Mouse (Mus musculus): ENCODE measurements around the gene Gsg1l.
A peak's percentile ranks its signal among the peaks of the same experiment; 100 is the strongest.

Gene Gsg1l

GRCm38 (mm10) chr7:126082286-126082741 is at the start of gene Gsg1l:
Gsg1l (minus strand) TSS chr7:126082411.
- DNase-seq (ENCODE audit: low read depth): no peak

GRCm38 (mm10) chr7:126127673-126128072 is 45.5 kb upstream of the Gsg1l start:
- no peak for DNase-seq (ENCODE audit: low read depth)

- peak; percentile 30 for DNase-seq (ENCODE audit: low read depth)
Observed at GRCm38 (mm10) chr7:126126502-126126901, 44.3 kb upstream of the Gsg1l start.

- no peak for DNase-seq (ENCODE audit: low read depth)
Observed at GRCm38 (mm10) chr7:126121533-126121932, 39.3 kb upstream of the Gsg1l start.

GRCm38 (mm10) chr7:126119819-126120218 is 37.6 kb upstream of the Gsg1l start:
- DNase-seq (ENCODE audit: low read depth): no peak

GRCm38 (mm10) chr7:126113263-126113662 is 31.1 kb upstream of the Gsg1l start:
- DNase-seq (ENCODE audit: low read depth): no peak

- no peak for DNase-seq (ENCODE audit: low read depth)
Observed at GRCm38 (mm10) chr7:126111230-126111629, 29.0 kb upstream of the Gsg1l start.

GRCm38 (mm10) chr7:126109898-126110297 is 27.7 kb upstream of the Gsg1l start:
- no peak for DNase-seq (ENCODE audit: low read depth)

GRCm38 (mm10) chr7:126100440-126100839 is 18.2 kb upstream of the Gsg1l start:
- no peak for DNase-seq (ENCODE audit: low read depth)

- no peak for DNase-seq (ENCODE audit: low read depth)
Observed at GRCm38 (mm10) chr7:126099835-126100234, 17.6 kb upstream of the Gsg1l start.

- no peak for DNase-seq (ENCODE audit: low read depth)
Observed at GRCm38 (mm10) chr7:126099163-126099775, 17.1 kb upstream of the Gsg1l start.

- DNase-seq (ENCODE audit: low read depth): no peak
Observed at GRCm38 (mm10) chr7:126097219-126097915, 15.2 kb upstream of the Gsg1l start.

- no peak for DNase-seq (ENCODE audit: low read depth)
Observed at GRCm38 (mm10) chr7:126096596-126096995, 14.4 kb upstream of the Gsg1l start.

- no peak for DNase-seq (ENCODE audit: low read depth)
Observed at GRCm38 (mm10) chr7:126094738-126095137, 12.5 kb upstream of the Gsg1l start.

GRCm38 (mm10) chr7:126093162-126093561 is 11.0 kb upstream of the Gsg1l start:
- no peak for DNase-seq (ENCODE audit: low read depth)

GRCm38 (mm10) chr7:126089782-126090181 is 7.6 kb upstream of the Gsg1l start:
- peak; percentile 53 for DNase-seq (ENCODE audit: low read depth)

- DNase-seq (ENCODE audit: low read depth): no peak
Observed at GRCm38 (mm10) chr7:126088155-126088554, 5.9 kb upstream of the Gsg1l start.

- DNase-seq (ENCODE audit: low read depth): no peak
Observed at GRCm38 (mm10) chr7:126087602-126088001, 5.4 kb upstream of the Gsg1l start.

- DNase-seq (ENCODE audit: low read depth): no peak
Observed at GRCm38 (mm10) chr7:126086321-126086741, 4.1 kb upstream of the Gsg1l start.

- no peak for DNase-seq (ENCODE audit: low read depth)
Observed at GRCm38 (mm10) chr7:126085154-126085553, 2.9 kb upstream of the Gsg1l start.

GRCm38 (mm10) chr7:126083980-126084348 is 1.8 kb upstream of the Gsg1l start:
- no peak for DNase-seq (ENCODE audit: low read depth)

- no peak for DNase-seq (ENCODE audit: low read depth)
Observed at GRCm38 (mm10) chr7:126083341-126083979, 1.2 kb upstream of the Gsg1l start.

GRCm38 (mm10) chr7:126081727-126082285 is 405 bp downstream of the Gsg1l start:
- DNase-seq (ENCODE audit: low read depth): no peak

Measured in c-Kit-positive CD71-positive TER-119-negative erythroid progenitor cells, embryonic 14.5 days (primary cell).